Mouse (Mus musculus) forebrain, embryonic 13.5 days (tissue): Measurements from ENCODE around the gene Rtkn. TPM values are rescaled to one million over a fixed set of nuclear protein-coding genes. Genes with fewer than 3 reads are reported as not detected.

Experiments used
- ATAC-seq: fragments of 200-750 bp; cut with Nextera tagmentation; 2 replicates; pipeline ENCODE4 v1.8.0; 2017
- H3K27ac ChIP-seq: fragments of 300-500 bp; sonication (generic); 2 replicates; pipeline ENCODE4 v1.5.1; 2015; ENCODE audit warnings: inconsistent platforms, mild to moderate bottlenecking, moderate library complexity
- H3K27me3 ChIP-seq: fragments of 300-500 bp; sonication (generic); 2 replicates; pipeline ENCODE4 v1.6.1; 2015; ENCODE audit warnings: mild to moderate bottlenecking, inconsistent platforms
- H3K36me3 ChIP-seq: fragments of 300-500 bp; sonication (generic); 2 replicates; pipeline ENCODE4 v1.6.1; 2015; ENCODE audit warnings: mild to moderate bottlenecking, inconsistent platforms; ENCODE audit not compliant: poor library complexity, severe bottlenecking
- H3K4me1 ChIP-seq: fragments of 300-500 bp; sonication (generic); 2 replicates; pipeline ENCODE4 v1.6.1; 2015; ENCODE audit warnings: inconsistent platforms
- H3K4me2 ChIP-seq: fragments of 300-500 bp; sonication (generic); 2 replicates; pipeline ENCODE4 v1.6.1; 2015; ENCODE audit warnings: inconsistent platforms, mild to moderate bottlenecking, moderate library complexity
- H3K4me3 ChIP-seq: fragments of 300-500 bp; sonication (generic); 2 replicates; pipeline ENCODE4 v1.5.1; 2015; ENCODE audit warnings: mild to moderate bottlenecking, inconsistent platforms
- H3K9ac ChIP-seq: fragments of 300-500 bp; sonication (generic); 2 replicates; pipeline ENCODE4 v1.6.1; 2015; ENCODE audit warnings: mild to moderate bottlenecking, inconsistent platforms
- H3K9me3 ChIP-seq: fragments of 300-500 bp; sonication (generic); replicated peaks from 2 replicates; pipeline ENCODE4 v1.6.1; 2016; ENCODE audit warnings: inconsistent platforms
- WGBS: fragments of 180-500 bp; shearing (Covaris S2); methylation state at CpG from one replicate; pipeline ENCODE4 v1.1.7; 2015; 5-methylcytosine and 5-hydroxymethylcytosine counted together
- polyA plus RNA-seq: library from polyadenylated mRNA; unstranded; fragments of >200 nt; fragmentation: Nextera tagmentation; extraction: Ambion mirVana; gene quantifications from 2 replicates; pipeline ENCODE4 v1.2.1, GENCODE M21; 2015

Gene Rtkn
- polyA plus RNA-seq = 10.4 and 10.5 TPM in 2 replicates

DNA sequence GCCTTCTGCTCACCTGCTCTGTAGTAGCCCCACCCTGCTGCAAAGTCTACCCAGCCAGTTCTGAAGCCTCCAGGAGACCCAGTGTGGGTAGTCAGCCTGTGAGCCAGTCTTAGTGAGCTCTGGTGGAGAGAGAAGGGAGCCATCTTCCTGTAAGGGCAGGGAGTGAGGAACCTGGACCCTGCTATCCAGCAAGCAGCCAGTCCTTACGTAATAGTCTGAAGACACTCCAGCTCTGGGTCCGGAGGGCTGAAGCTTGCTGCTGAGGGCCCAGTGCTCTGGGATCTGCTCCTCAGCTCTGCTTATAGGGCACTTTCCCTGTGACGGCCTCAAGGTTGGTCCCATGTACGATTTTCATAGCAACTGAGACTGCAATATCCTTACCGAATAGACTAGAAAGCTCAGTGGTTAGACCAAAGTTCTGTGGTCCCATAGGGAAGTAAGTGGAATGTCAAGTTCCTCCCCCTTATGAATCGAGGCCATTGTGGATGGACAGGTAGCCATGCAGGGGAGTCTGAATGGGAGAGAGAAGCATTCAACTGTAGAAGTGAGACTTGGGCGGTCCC is at the start of gene Rtkn:
Gene Rtkn, plus strand, starts transcription at position 513 of the 563 bp plus-strand sequence.
- Histone ChIP-seq H3K36me3 (no peaks in the 10 kb centered on the region), H3K4me3 (peak within 1 kb of the TSS; percentile 10; the same call in 1 of the 2 replicates), H3K4me1 (peaks cover 32% of the 10 kb centered on the region), H3K9ac (peak within 1 kb of the TSS; percentile 10; the same call in 1 of the 2 replicates), H3K27ac (no peak within 1 kb of the TSS), H3K27me3 (peaks cover 25% of the 10 kb centered on the region), H3K9me3 (no peaks in the 10 kb centered on the region), H3K4me2 (peak within 1 kb of the TSS; percentile 67)
- ATAC-seq = no peak
- 58% methylated on average over 7 of the region's 7 CpGs for WGBS

DNA sequence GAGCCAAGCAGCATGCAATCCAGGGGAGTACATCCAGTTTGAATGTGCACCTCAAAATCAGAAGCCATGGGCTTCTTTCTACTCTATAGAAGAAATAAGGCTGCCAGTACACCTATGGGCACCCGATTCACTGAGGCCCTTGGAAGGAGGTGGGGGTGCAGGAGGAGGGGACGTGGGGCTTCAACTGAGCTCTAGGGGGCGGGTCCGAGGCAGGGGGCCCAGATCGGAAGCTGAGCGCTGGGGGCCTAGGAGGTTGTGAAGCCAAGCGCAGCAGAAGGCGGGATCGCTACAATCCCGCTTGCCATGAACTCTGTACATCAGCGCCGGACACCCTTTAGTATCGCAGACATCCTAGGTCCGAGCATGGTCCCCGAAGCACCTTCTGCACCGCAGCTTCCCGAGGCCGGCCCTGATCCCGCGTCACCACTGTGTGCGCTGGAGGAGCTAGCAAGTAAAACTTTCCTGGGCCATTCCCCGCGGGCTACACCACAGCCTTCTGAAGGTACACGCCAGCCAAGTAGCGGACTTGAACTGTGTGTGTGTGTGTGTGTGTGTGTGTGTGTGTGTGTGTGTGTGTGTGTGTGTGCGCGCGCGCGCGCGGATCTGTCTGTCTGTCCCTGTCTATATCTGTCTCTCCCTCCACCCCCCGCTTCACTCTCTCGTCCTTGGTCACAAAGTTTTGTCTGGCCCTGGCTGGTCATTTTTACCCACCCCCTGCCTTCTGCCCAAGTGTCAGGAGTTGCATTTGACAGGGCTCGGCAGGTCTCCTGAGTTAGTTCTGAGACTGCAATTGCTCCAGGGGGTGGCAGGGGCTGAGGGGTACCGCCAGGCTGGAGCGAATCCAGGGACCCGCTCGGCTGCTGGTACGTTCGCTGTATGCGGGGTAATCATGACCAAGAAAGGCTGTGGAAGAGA is 48.9 kb upstream of the Rtkn start, which contains the start of gene Lbx2:
Gene Lbx2, plus strand, starts transcription at position 247 of the 915 bp plus-strand sequence.
- Histone ChIP-seq H3K4me3 (0 out of 2 replicates have a peak within 1 kb of the TSS, but pooled peaks have one; percentile 4), H3K9me3 (no peaks in the 10 kb centered on the region), H3K4me2 (peak within 1 kb of the TSS; percentile 5; the same call in 1 of the 2 replicates), H3K4me1 (peaks cover 6% of the 10 kb centered on the region; the same call in 1 of the 2 replicates), H3K36me3 (peaks cover 14% of the 10 kb centered on the region; the same call in 1 of the 2 replicates), H3K27ac (no peak within 1 kb of the TSS), H3K27me3 (peaks cover 88% of the 10 kb centered on the region), H3K9ac (0 out of 2 replicates have a peak within 1 kb of the TSS, but pooled peaks have one; percentile 16)
- 2% methylated on average over 42 of the region's 42 CpGs for WGBS
- no peak for ATAC-seq

DNA sequence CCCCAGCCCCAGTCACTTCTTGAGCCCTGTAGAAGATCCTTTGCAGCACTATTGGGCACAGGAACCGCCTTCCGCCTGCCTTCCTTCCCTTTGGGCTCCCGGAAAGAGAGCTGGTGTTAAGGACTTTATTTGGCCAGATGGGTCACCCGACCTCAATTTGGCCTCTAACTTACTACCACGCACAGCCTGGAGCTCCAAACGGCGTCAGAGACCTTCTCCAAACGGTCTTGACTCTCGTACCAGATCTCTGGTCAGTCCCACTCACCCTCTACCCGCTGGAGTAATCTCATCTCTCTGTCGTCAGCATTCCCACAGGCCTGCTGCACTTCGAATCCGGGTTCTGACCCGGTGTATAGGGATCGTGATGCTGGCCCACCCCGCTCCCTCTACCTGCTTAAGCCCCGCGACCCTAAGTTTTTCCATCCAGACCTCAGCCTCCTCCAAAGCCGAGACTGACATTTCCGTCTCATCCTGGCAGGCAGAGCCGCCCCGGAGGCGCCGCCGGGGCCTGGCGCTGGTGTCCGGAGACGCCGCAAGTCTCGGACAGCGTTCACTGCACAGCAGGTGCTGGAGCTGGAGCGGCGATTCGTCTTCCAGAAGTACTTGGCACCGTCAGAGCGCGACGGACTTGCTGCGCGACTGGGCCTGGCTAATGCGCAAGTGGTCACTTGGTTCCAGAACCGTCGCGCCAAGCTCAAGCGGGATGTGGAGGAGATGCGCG is 47.9 kb upstream of the Rtkn start:
- Histone ChIP-seq H3K9me3 (no peaks in the 10 kb centered on the region), H3K27ac (no peak overlapping the region), H3K9ac (no peak overlapping the region), H3K4me3 (peak overlapping the region; percentile 14; the same call in 1 of the 2 replicates), H3K4me2 (peak overlapping the region; percentile 24), H3K4me1 (peaks cover 6% of the 10 kb centered on the region; the same call in 1 of the 2 replicates), H3K36me3 (0 out of 2 replicates have a peak, but pooled peaks cover 4% of the 10 kb centered on the region), H3K27me3 (peaks cover 94% of the 10 kb centered on the region)
- no peak for ATAC-seq
- under 1% methylated on average over 47 of the region's 47 CpGs for WGBS

- Histone ChIP-seq H3K9me3 (no peaks in the 10 kb centered on the region), H3K27me3 (peaks cover 94% of the 10 kb centered on the region), H3K4me2 (peak overlapping the region; percentile 24; the same call in 1 of the 2 replicates), H3K27ac (no peak overlapping the region), H3K4me1 (peaks cover 6% of the 10 kb centered on the region; the same call in 1 of the 2 replicates), H3K9ac (no peak overlapping the region), H3K36me3 (no peaks in the 10 kb centered on the region), H3K4me3 (peak overlapping the region; percentile 14; the same call in 1 of the 2 replicates)
- ATAC-seq = no peak
- 4% methylated on average over 9 of the region's 9 CpGs for WGBS
Observed at GRCm38 (mm10) chr6:83087926-83088260, 47.4 kb upstream of the Rtkn start.

- ATAC-seq = no peak
- Histone ChIP-seq H3K4me3 (no peak overlapping the region), H3K27me3 (peaks cover 58% of the 10 kb centered on the region), H3K36me3 (no peaks in the 10 kb centered on the region), H3K27ac (no peak overlapping the region), H3K9ac (no peak overlapping the region), H3K9me3 (no peaks in the 10 kb centered on the region), H3K4me2 (no peak overlapping the region), H3K4me1 (no peaks in the 10 kb centered on the region; the same call in 1 of the 2 replicates)
- 53% methylated on average over 6 of the region's 6 CpGs for WGBS
Observed at GRCm38 (mm10) chr6:83092416-83093127, 42.7 kb upstream of the Rtkn start.

DNA sequence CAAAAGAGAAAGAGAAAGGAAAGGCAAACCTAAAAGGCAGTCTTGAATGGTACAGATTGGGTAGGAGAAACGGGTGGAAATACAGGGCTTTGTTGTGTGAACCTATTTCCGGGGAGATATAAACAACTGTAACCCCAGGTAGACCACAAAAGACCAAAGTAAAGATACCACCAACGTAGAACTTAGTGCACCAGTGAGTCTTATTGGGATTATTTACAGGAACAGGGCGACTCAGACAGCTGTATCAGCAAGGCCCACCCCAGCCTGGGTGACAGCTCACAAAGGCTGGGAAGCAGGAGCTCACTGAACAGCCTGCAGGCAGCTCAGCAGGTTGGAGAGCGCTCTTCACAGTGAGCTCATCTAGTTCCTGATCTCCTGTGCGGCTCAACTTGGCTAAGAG is 39.3 kb upstream of the Rtkn start:
- no peak for ATAC-seq
- Histone ChIP-seq H3K36me3 (no peaks in the 10 kb centered on the region), H3K4me2 (no peak overlapping the region), H3K9ac (no peak overlapping the region), H3K4me3 (no peak overlapping the region), H3K9me3 (no peaks in the 10 kb centered on the region), H3K4me1 (0 out of 2 replicates have a peak, but pooled peaks cover 3% of the 10 kb centered on the region), H3K27me3 (peaks cover 39% of the 10 kb centered on the region), H3K27ac (no peak overlapping the region)
- WGBS = 56% methylated on average over 6 of the region's 6 CpGs

DNA sequence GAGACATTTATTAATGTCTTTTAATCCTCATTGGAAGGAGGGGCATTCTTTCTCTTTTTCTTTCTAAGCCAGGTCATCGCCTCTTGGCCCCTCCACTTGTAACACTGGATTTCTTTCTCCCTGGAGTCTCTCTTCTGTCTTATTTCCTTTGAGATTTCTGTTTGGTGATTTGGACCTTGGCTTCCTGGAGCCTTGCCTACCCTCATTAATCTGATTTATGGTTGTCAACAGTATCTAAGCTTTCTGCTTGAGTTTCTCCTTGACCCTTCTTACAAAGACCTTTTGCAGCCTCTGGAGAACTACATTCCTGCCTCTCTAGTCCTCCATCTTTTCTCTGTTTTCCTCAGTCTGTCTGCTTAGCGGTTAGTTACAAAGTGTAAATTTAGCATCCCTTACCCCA is 36.9 kb upstream of the Rtkn start:
- Histone ChIP-seq H3K27me3 (peaks cover 24% of the 10 kb centered on the region), H3K36me3 (no peaks in the 10 kb centered on the region), H3K27ac (no peak overlapping the region), H3K4me1 (peaks cover 22% of the 10 kb centered on the region), H3K9me3 (no peaks in the 10 kb centered on the region), H3K4me2 (no peak overlapping the region), H3K4me3 (no peak overlapping the region), H3K9ac (no peak overlapping the region)
- ATAC-seq = no peak
- 70% methylated on average over 2 of the region's 2 CpGs for WGBS

DNA sequence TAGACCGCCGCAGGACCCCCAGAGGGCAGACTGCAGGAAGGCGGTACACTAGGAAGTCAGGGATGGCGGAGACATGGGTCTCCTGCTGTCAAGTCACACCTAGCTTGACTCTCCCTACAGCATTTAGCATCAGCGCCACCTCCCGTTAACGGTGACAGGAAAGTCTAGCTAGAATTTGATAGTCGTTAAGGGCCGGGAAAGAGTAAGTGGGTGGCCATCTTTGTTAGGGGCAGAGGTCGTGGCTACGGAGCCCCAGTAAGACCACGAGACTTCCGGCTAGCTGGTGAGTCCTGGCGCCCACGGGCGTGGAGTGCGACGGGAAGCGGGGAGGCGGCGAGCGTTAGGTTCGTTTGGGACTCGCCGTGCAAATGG is 34.0 kb upstream of the Rtkn start, which contains the start of the genes Ccdc142 and Gm42688:
Gene Ccdc142, plus strand, starts transcription at position 286 of the 372 bp plus-strand sequence.
Gene Gm42688, plus strand, starts transcription at position 302 of the 372 bp plus-strand sequence.
- peaks cover 19% of the 10 kb centered on the region for H3K27me3 ChIP-seq
- H3K9me3 ChIP-seq = no peaks in the 10 kb centered on the region
- ATAC-seq = peak; percentile 86

DNA sequence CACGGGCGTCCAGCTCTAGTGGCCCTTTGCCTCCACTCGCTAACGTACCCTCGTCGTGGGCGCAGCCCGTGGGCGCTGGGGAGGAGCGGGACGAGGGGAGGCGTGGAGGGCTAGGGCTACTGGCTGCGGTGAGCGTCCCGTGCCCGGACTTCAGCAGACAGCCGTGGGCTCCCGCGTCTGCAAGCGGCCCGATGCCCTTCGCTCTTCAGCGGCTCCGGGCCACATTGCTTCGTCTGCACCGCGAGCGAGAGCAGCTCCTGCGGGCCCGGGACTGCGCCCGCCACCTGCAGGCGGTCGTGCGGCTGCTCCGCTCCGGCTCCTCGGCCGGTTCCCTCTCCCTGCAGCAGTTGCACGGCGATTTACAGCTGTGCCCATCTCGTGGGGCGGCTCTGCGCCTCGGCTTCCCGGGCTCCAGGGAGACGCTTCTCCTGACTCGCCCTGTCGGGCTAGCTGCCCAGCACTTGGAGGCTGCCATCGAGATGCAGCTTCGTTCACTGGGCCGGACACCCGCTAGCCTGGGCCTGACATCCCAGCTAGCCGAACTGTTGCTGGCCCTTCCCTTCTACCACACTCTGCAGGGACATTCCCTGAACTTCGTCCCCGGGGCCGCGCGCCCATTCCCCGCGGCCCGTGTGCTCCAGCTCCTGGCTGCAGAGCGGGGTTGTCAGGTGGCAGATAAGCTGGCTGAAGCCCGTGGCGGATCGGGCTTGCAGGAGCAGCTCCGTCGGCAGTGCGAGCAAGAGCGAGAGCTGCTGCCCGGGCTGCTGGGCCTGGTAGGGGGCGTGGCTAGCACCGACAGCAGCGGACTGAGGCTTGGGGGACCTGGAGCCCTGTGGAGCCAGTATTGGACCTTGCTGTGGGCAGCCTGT is 33.3 kb upstream of the Rtkn start:
- H3K9ac ChIP-seq = peak overlapping the region; percentile 82
- H3K4me3 ChIP-seq = peak overlapping the region; percentile 75
- peak overlapping the region; percentile 100 for H3K4me2 ChIP-seq
- under 1% methylated on average over 65 of the region's 74 CpGs for WGBS
- peaks cover 25% of the 10 kb centered on the region for H3K4me1 ChIP-seq
- peaks cover 19% of the 10 kb centered on the region for H3K27me3 ChIP-seq
- peak; percentile 71 for ATAC-seq
- peak overlapping the region; percentile 70 for H3K27ac ChIP-seq
- H3K36me3 ChIP-seq = 0 out of 2 replicates have a peak, but pooled peaks cover 7% of the 10 kb centered on the region
- H3K9me3 ChIP-seq = no peaks in the 10 kb centered on the region

More for the DNA sequence above, 34.0 kb upstream of the Rtkn start, which contains the start of the genes Ccdc142 and Gm42688:
- 2% methylated on average over 25 of the region's 25 CpGs for WGBS
- H3K4me2 ChIP-seq = peak within 1 kb of the TSS; percentile 100
- H3K4me1 ChIP-seq = peaks cover 25% of the 10 kb centered on the region
- H3K36me3 ChIP-seq = 0 out of 2 replicates have a peak, but pooled peaks cover 7% of the 10 kb centered on the region
- H3K4me3 ChIP-seq = peak within 1 kb of the TSS; percentile 75
- H3K9ac ChIP-seq = peak within 1 kb of the TSS; percentile 82
- H3K27ac ChIP-seq = peak within 1 kb of the TSS; percentile 70

GRCm38 (mm10) chr6:83103130-83103650 is 32.1 kb upstream of the Rtkn start:
- WGBS = 49% methylated on average over 11 of the region's 11 CpGs
- no peak overlapping the region for H3K27ac ChIP-seq
- peak overlapping the region; percentile 82; the same call in 1 of the 2 replicates for H3K9ac ChIP-seq
- peaks cover 12% of the 10 kb centered on the region; the same call in 1 of the 2 replicates for H3K36me3 ChIP-seq
- no peak for ATAC-seq
- H3K4me2 ChIP-seq = peak overlapping the region; percentile 100
- peaks cover 19% of the 10 kb centered on the region for H3K27me3 ChIP-seq
- no peaks in the 10 kb centered on the region for H3K9me3 ChIP-seq
- H3K4me1 ChIP-seq = peaks cover 35% of the 10 kb centered on the region
- H3K4me3 ChIP-seq = peak overlapping the region; percentile 75; the same call in 1 of the 2 replicates
